Mouse (Mus musculus) lung, postnatal 0 days (tissue): ENCODE results near the gene Arhgap22.

Experiments used
- CTCF ChIP-seq: IDR thresholded peaks from 2 replicates; pipeline ENCODE4 v1.5.1; 2016; ENCODE audit warnings: antibody characterized with exemption, mild to moderate bottlenecking
- EP300 ChIP-seq: IDR thresholded peaks from 2 replicates; pipeline ENCODE4 v1.6.1; 2016; ENCODE audit warnings: antibody characterized with exemption, mild to moderate bottlenecking, control low read depth

- TF ChIP-seq CTCF (peak; percentile 33), EP300 (no peak)
These were observed 101.9 kb downstream of the Arhgap22 start for GRCm38 (mm10) chr14:33315771-33316170.
